Mouse (Mus musculus) intestine, embryonic 15.5 days (tissue): ENCODE data around the gene Rictor. TPM values are rescaled to one million over a fixed set of nuclear protein-coding genes. Genes with fewer than 3 reads are reported as not detected.

Experiments used
- ATAC-seq: fragments of 200-750 bp; cut with Nextera tagmentation; 2 replicates; pipeline ENCODE4 v1.8.0; 2017; ENCODE audit warnings: moderate TSS enrichment, moderate library complexity
- H3K27ac ChIP-seq: fragments of 300-500 bp; sonication (generic); 2 replicates; pipeline ENCODE4 v1.5.1; 2015; ENCODE audit warnings: mild to moderate bottlenecking, inconsistent platforms
- H3K27me3 ChIP-seq: fragments of 300-500 bp; sonication (generic); replicated peaks from 2 replicates; pipeline ENCODE4 v1.6.1; 2015; ENCODE audit warnings: inconsistent platforms
- H3K36me3 ChIP-seq: fragments of 300-500 bp; sonication (generic); 2 replicates; pipeline ENCODE4 v1.6.1; 2015; ENCODE audit warnings: inconsistent platforms
- H3K4me1 ChIP-seq: fragments of 300-500 bp; sonication (generic); replicated peaks from 2 replicates; pipeline ENCODE4 v1.6.1; 2015; ENCODE audit warnings: inconsistent platforms
- H3K4me2 ChIP-seq: fragments of 300-500 bp; sonication (generic); replicated peaks from 2 replicates; pipeline ENCODE4 v1.6.1; 2015; ENCODE audit warnings: mild to moderate bottlenecking, inconsistent platforms
- H3K4me3 ChIP-seq: fragments of 300-500 bp; sonication (generic); replicated peaks from 2 replicates; pipeline ENCODE4 v1.5.1; 2015; ENCODE audit warnings: inconsistent platforms
- H3K9ac ChIP-seq: fragments of 300-500 bp; sonication (generic); 2 replicates; pipeline ENCODE4 v1.6.1; 2015; ENCODE audit warnings: inconsistent platforms
- H3K9me3 ChIP-seq: fragments of 300-500 bp; sonication (generic); 2 replicates; pipeline ENCODE4 v1.6.1; 2016; ENCODE audit warnings: inconsistent platforms
- WGBS: fragments of 180-500 bp; shearing (Covaris S2); methylation state at CpG from one replicate; pipeline ENCODE4 v1.1.7; 2015; 5-methylcytosine and 5-hydroxymethylcytosine counted together
- polyA plus RNA-seq: library from polyadenylated mRNA; unstranded; fragments of >200 nt; fragmentation: Nextera tagmentation; extraction: Ambion mirVana; gene quantifications from 2 replicates; pipeline ENCODE4 v1.2.1, GENCODE M21; 2015

Rictor gene
- polyA plus RNA-seq, 1 experiment from 2014 or later = 36.9 TPM

DNA sequence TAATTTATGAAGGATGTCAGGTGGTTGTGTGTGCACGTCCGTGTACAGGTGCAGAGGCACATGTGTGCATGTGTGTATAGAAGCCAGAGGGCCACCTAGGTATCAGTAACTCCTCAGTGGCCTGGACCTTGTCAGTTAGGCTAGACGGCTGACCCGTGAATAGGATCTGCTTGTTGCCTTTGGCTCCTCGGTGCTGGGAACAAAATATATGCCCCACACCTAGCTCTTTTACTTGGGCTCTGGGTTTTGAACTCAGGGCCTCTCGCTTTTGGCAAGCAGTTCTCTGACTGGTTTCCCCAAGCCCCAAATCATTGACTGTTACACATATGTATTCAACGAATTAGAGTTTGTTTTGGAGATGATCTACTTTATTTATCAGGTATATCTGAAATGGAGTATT, 3.0 kb downstream of the Rictor start:
- WGBS = 79% methylated on average over 7 of the region's 7 CpGs
- no peak for ATAC-seq
- Histone ChIP-seq H3K4me2 (no peak overlapping the region), H3K4me3 (no peak overlapping the region), H3K27me3 (no peaks in the 10 kb centered on the region), H3K9ac (no peak overlapping the region), H3K9me3 (no peaks in the 10 kb centered on the region), H3K27ac (no peak overlapping the region), H3K36me3 (no peaks in the 10 kb centered on the region), H3K4me1 (peaks cover 17% of the 10 kb centered on the region; the same call in 1 of the 2 replicates)

DNA sequence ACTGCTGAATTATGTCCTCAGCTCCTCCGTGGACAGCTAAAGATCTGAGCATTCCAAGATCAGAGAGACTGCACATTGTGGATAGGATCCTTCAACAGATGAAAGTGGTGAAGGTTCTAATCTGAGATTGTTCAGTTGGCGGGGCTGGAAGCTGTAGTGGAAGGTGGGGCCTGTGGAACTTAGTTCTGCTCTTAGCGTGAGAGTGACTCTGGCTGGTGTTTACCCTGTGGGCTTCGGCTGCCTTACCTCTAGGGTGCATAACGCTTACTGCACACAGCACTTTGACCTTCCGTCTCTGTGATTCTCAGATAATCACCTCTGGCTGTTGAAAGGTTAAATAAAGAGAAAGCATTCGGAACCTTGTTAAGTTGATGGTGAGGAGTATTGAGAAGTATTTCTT, 6.6 kb downstream of the Rictor start:
- Histone ChIP-seq H3K4me1 (peaks cover 13% of the 10 kb centered on the region; the same call in 1 of the 2 replicates), H3K27me3 (no peaks in the 10 kb centered on the region), H3K9ac (no peak overlapping the region), H3K9me3 (no peaks in the 10 kb centered on the region), H3K27ac (no peak overlapping the region), H3K4me2 (no peak overlapping the region), H3K4me3 (no peak overlapping the region), H3K36me3 (no peaks in the 10 kb centered on the region)
- WGBS = 44% methylated on average over 7 of the region's 7 CpGs
- ATAC-seq = peak; percentile 84

DNA sequence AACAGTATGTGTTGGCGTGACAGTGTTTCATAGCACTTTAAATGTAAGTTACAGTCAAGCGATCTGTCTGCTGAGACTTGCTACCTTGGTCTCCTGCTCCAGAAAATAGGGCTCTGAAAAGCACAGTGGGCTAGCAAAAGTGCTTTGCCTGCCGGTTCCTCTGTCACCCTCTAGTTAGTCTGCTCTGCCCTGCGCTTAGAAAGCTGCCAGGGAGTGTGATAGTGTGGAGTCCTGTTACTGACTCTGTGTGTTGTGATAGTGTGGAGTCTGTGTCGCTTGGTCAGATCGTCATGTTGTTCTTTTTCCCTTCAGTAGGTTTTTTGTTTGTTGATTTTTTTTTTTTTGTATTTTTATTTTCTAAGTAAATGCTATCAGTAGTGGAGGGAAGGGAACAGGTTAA, 7.1 kb downstream of the Rictor start:
- 0 out of 2 replicates have a peak, but pooled peaks have one; percentile 27 for ATAC-seq
- Histone ChIP-seq H3K27ac (no peak overlapping the region), H3K9ac (no peak overlapping the region), H3K4me3 (no peak overlapping the region), H3K36me3 (no peaks in the 10 kb centered on the region), H3K4me1 (peaks cover 13% of the 10 kb centered on the region; the same call in 1 of the 2 replicates), H3K4me2 (no peak overlapping the region), H3K9me3 (no peaks in the 10 kb centered on the region), H3K27me3 (no peaks in the 10 kb centered on the region)
- WGBS = 72% methylated on average over 6 of the region's 6 CpGs

DNA sequence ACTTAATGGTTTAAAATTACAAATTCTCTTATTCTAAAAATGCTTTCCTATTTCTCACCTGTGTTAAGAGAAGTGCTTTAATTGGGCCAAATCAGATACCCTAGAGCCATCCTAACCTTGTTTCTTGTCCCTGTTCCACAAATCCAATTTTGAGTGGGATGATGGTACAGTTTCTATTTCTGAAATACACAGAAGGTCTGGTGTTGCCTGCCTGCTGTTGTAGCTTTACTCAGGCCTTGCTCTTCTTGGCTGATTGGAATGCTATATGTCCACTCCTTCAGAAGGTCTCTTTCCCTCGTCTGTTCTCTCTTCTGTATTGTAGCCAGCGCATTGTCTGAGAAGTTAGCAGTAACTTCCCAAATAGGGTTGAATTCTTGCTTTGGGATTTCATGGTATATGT, 13.2 kb downstream of the Rictor start:
- no peak for ATAC-seq
- Histone ChIP-seq H3K9ac (no peak overlapping the region), H3K4me3 (no peak overlapping the region), H3K36me3 (no peaks in the 10 kb centered on the region), H3K9me3 (no peaks in the 10 kb centered on the region), H3K27me3 (no peaks in the 10 kb centered on the region), H3K27ac (no peak overlapping the region), H3K4me2 (no peak overlapping the region), H3K4me1 (0 out of 2 replicates have a peak, but pooled peaks cover under 1% of the 10 kb centered on the region)
- WGBS = 77% methylated on average over 2 of the region's 2 CpGs

DNA sequence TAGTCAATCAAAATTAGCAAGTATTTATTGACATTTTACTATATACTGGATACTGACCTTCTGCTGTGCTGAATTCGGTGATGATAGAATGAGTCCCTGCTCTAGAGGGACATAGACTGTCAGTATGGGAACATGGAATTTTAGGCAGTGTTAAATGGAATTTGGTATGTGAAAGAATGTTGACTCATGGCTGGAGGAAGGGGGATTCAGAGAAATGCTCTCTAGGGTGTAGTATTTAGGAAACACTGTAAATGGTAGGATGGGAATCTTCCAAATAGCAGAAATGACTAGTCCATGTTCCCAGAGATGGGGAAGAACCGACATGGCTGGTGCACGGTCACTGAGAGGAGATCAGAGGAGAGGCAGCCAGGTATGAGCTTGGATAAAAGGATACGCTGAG, 13.6 kb downstream of the Rictor start:
- Histone ChIP-seq H3K9me3 (no peaks in the 10 kb centered on the region), H3K27me3 (no peaks in the 10 kb centered on the region), H3K4me3 (no peak overlapping the region), H3K9ac (no peak overlapping the region), H3K4me1 (0 out of 2 replicates have a peak, but pooled peaks cover 3% of the 10 kb centered on the region), H3K27ac (no peak overlapping the region), H3K36me3 (no peaks in the 10 kb centered on the region), H3K4me2 (no peak overlapping the region)
- WGBS = 86% methylated on average over 4 of the region's 4 CpGs
- no peak for ATAC-seq

DNA sequence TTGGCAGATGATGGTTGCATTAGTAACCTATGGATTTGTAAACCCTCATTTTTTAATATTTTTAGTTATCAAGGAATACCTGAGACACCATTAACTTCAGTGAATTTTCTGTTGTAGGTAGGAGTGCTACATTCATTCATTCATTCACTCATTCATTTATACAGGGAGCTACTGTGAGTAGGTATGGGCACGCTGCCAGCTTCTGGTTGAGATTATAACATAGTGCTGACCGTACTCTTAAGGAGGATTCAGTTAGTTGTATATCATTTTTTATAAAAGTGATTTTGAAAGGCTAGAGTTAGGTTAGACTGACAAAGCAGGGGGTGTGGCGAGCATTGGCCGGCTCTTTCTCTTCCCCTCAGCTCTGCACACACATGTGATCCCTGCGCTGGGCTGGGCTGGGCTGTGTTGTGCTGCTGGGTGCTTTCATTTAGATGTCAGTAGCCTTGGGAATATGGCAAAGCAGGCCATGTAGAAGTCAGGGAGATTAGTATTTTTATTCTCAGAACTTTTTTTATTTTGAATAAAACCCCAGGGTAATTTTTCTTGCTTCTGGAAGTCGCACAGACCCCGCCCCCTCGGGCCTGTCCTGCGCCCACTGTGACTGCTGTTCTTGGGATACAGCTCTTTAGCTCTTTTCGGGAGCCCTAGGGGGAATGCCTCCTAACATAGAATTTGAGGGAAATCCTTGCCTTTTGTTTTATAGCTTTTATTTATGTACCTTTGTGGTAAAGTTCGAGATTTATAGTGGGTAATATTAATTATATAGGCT, 14.4 kb downstream of the Rictor start:
- Histone ChIP-seq H3K4me2 (no peak overlapping the region), H3K27me3 (no peaks in the 10 kb centered on the region), H3K9me3 (no peaks in the 10 kb centered on the region), H3K27ac (no peak overlapping the region), H3K36me3 (no peaks in the 10 kb centered on the region), H3K9ac (no peak overlapping the region), H3K4me3 (no peak overlapping the region), H3K4me1 (0 out of 2 replicates have a peak, but pooled peaks cover 3% of the 10 kb centered on the region)
- 78% methylated on average over 11 of the region's 11 CpGs for WGBS
- ATAC-seq = no peak; the same call in 1 of the 2 replicates

DNA sequence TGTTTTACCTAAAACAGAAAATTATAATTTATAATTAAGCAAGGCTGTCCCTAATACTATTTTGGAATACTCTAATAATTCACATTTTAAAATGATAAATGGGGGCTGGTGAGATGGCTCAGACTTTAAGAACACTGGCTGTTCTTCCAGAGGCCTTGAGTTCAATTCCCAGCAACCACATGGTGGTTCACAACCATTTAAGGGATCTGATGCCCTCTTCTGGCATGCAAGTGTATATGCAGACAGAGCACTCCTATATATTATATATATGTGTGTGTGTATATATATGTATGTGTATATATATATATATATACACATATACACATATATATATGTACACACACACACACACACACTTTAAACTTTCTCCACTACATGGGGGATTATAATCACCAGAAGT, 15.2 kb downstream of the Rictor start:
- no peak overlapping the region for H3K4me2 ChIP-seq
- no peak overlapping the region for H3K9ac ChIP-seq
- ATAC-seq = no peak
- H3K36me3 ChIP-seq = no peaks in the 10 kb centered on the region
- H3K27ac ChIP-seq = no peak overlapping the region
- H3K4me1 ChIP-seq = 0 out of 2 replicates have a peak, but pooled peaks cover 3% of the 10 kb centered on the region
- H3K4me3 ChIP-seq = no peak overlapping the region
- H3K9me3 ChIP-seq = no peaks in the 10 kb centered on the region
- no peaks in the 10 kb centered on the region for H3K27me3 ChIP-seq

DNA sequence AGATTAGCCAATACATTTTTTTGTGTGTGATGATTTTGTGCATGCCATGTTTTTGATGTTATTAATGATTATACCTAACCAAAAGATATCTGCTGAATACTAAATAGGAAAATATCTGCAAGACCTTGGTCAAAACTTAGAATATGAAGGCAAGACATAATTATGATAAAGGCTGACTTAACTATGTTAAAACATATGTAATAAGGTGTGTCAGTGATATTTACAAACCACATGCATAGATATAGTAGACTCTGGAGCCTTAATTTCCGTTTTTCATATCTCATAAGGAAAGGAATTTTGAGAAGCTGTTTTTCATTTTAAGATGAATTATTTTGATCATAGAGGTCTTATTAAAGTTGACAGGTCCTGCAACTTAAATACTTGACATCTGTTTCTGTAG, 16.3 kb downstream of the Rictor start:
- Histone ChIP-seq H3K4me2 (no peak overlapping the region), H3K9ac (no peak overlapping the region)

DNA sequence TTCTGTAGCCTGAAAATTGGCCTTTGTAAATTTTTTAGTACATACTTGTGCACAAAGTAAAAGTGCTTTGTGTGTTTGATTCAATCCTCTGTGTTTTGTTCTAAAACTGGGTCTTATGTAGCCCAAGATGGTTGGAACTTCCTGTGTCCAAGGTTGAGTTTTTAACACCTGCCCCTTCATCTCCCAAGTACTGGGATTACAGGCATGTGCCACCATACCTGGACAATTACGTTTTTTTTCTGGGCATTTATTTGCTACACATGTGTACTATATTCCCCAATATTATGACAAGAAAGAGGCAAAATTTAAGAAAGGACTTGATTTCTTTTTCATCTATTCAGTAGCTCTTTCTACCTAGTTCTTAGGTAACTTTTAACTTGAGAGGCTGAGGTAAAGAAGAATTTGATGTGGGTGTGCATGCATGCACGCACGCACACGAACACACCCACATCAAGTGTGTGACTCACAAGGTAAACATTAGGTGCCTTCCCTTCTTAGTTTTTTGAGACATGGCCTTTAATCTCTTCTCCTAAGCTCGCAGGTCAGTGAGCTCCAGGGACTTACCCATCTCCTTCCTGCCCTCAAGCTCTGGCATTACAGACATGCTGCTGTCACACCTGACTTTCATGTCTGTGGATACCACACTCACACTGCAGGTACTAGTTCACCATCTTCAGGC, 18.1 kb downstream of the Rictor start:
- H3K9ac ChIP-seq = no peak overlapping the region
- H3K4me2 ChIP-seq = no peak overlapping the region
- H3K4me3 ChIP-seq = no peak overlapping the region
- no peaks in the 10 kb centered on the region for H3K27me3 ChIP-seq
- 71% methylated on average over 5 of the region's 5 CpGs for WGBS
- ATAC-seq = peak; percentile 88
- H3K27ac ChIP-seq = no peak overlapping the region
- no peaks in the 10 kb centered on the region for H3K36me3 ChIP-seq
- H3K9me3 ChIP-seq = no peaks in the 10 kb centered on the region
- 0 out of 2 replicates have a peak, but pooled peaks cover 3% of the 10 kb centered on the region for H3K4me1 ChIP-seq

More for the DNA sequence above, 16.3 kb downstream of the Rictor start:
- Histone ChIP-seq H3K9me3 (no peaks in the 10 kb centered on the region), H3K4me3 (no peak overlapping the region), H3K36me3 (no peaks in the 10 kb centered on the region), H3K4me1 (0 out of 2 replicates have a peak, but pooled peaks cover 3% of the 10 kb centered on the region), H3K27me3 (no peaks in the 10 kb centered on the region), H3K27ac (no peak overlapping the region)
- WGBS = 90% methylated on average over 1 of the region's 1 CpGs
- ATAC-seq = no peak

DNA sequence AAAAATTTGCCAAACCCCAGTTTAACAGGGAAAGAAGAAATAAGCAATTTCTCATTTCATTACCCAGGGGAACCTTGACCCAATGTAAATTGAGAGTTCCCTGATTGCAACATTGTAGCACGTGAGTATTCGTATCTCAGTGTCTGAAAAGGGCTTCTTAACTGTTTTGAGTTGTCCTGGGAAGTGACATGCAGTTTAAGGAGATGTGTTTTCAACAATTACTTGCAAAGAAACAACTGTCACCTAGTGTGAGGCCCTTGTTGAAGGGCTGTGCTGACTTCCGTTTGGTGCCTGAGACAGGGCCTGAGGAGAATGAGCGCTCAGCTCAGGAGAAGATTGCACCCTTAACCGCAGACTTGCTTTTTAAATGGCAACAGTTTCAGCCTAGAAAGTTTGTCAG, 24.9 kb downstream of the Rictor start:
- H3K9me3 ChIP-seq = no peaks in the 10 kb centered on the region
- no peak overlapping the region for H3K9ac ChIP-seq
- H3K27ac ChIP-seq = no peak overlapping the region
- no peak overlapping the region for H3K4me3 ChIP-seq
- no peak for ATAC-seq
- H3K4me1 ChIP-seq = no peaks in the 10 kb centered on the region
- H3K36me3 ChIP-seq = no peaks in the 10 kb centered on the region
- WGBS = 78% methylated on average over 5 of the region's 5 CpGs
- H3K4me2 ChIP-seq = no peak overlapping the region
- no peaks in the 10 kb centered on the region for H3K27me3 ChIP-seq

DNA sequence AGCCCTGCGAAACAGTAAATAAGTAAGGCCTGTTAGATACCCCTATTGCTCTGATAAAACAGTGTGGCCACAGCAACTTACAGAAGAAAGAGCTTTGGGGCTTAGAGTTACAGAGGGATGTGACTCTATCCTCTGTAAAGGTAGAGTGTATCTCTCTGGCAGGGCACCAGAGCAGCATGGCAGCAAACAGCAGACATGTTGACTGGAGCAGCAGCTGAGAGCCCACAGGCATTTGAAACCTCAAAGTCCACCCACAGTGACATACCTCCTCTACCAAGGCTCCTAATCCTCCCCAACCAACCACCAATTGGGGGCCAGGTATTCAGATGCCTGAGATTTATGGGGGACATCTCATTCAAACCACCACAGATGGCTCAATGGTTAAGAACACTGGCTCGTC, 31.0 kb downstream of the Rictor start:
- WGBS = 96% methylated on average over 2 of the region's 2 CpGs
- H3K4me1 ChIP-seq = no peaks in the 10 kb centered on the region
- no peaks in the 10 kb centered on the region for H3K36me3 ChIP-seq
- no peak overlapping the region for H3K4me2 ChIP-seq
- no peak overlapping the region for H3K9ac ChIP-seq
- no peaks in the 10 kb centered on the region for H3K27me3 ChIP-seq
- no peak for ATAC-seq
- H3K27ac ChIP-seq = no peak overlapping the region
- H3K4me3 ChIP-seq = no peak overlapping the region
- no peaks in the 10 kb centered on the region for H3K9me3 ChIP-seq

DNA sequence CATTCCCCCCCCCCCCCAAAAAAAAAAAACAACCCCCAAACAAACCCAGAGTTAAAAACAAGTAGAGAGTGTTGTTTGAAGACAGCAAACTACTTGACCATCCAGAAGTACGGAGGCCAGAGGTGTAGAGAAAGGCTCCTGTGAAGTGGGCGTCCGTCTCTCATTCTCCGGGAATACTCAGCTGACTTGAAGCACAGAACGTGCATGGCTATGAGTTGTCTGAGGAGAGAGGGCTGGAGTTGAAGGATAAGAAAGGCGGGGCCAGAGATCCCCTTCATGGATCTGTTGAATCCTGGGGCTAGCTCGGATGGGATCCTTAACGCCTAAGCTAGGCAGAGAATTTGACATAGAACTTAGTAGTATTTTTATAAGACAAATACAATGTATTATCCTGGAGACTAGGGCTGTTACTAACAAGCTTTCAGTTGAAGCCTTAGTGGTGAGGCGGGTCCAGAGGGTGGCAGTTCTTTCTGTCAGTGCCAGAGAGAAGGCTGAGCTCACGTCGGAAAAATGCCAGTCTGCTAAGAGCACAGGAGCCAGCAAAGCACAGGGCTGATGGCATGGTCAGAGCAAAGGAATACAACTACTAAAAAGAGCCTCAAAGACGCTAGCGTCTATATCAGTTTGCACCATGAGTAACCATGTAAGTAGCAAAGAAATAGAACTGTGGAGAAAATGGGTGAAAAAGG, 34.3 kb downstream of the Rictor start:
- Histone ChIP-seq H3K9ac (no peak overlapping the region), H3K9me3 (no peaks in the 10 kb centered on the region), H3K4me2 (no peak overlapping the region), H3K27me3 (no peaks in the 10 kb centered on the region), H3K4me3 (no peak overlapping the region), H3K27ac (no peak overlapping the region), H3K36me3 (no peaks in the 10 kb centered on the region), H3K4me1 (no peaks in the 10 kb centered on the region)
- no peak for ATAC-seq
- WGBS = 72% methylated on average over 13 of the region's 13 CpGs
